Mouse (Mus musculus) lung, adult 18-20 months (tissue): ENCODE data around the gene Kctd15.

Experiments
- DNase-seq, 2 experiments: peaks; one replicate each; pipeline ENCODE4 v3.0.0; 2022; ENCODE audit warnings: mixed read lengths in 2 of 2

The Kctd15 gene

GRCm38 (mm10) chr7:34662227-34662626 lies 5.7 kb upstream of the Kctd15 start:
- DNase-seq, result no peak

GRCm38 (mm10) chr7:34659386-34660085 lies 3.0 kb upstream of the Kctd15 start:
- no peak for DNase-seq

GRCm38 (mm10) chr7:34655086-34655839 lies 1.3 kb downstream of the Kctd15 start:
- peak; percentile 86 to 90 for DNase-seq

GRCm38 (mm10) chr7:34654441-34655085 lies 2.0 kb downstream of the Kctd15 start:
- DNase-seq, result peak; percentile 25 to 47

GRCm38 (mm10) chr7:34653731-34654440 lies 2.6 kb downstream of the Kctd15 start:
- no peak for DNase-seq

GRCm38 (mm10) chr7:34652751-34653502 lies 3.6 kb downstream of the Kctd15 start:
- DNase-seq, result peak; percentile 26 to 31

GRCm38 (mm10) chr7:34651381-34651780 lies 5.2 kb downstream of the Kctd15 start:
- no peak for DNase-seq

GRCm38 (mm10) chr7:34647052-34647451 lies 9.5 kb downstream of the Kctd15 start:
- DNase-seq, result peak; percentile 67 to 76

GRCm38 (mm10) chr7:34646144-34646795 lies 10.3 kb downstream of the Kctd15 start:
- DNase-seq, result no peak

GRCm38 (mm10) chr7:34645623-34646022 lies 10.9 kb downstream of the Kctd15 start:
- no peak for DNase-seq

- no peak for DNase-seq
Measured at GRCm38 (mm10) chr7:34644591-34644990, 11.9 kb downstream of the Kctd15 start.

GRCm38 (mm10) chr7:34643329-34643728 lies 13.2 kb downstream of the Kctd15 start:
- DNase-seq, result no peak

GRCm38 (mm10) chr7:34641968-34642367 lies 14.6 kb downstream of the Kctd15 start:
- DNase-seq, result no peak

- DNase-seq, result no peak
Measured at GRCm38 (mm10) chr7:34639798-34640197, 16.7 kb downstream of the Kctd15 start.

- DNase-seq, result no peak
Measured at GRCm38 (mm10) chr7:34636661-34637060, 19.9 kb downstream of the Kctd15 start.

- DNase-seq, result no peak
Measured at GRCm38 (mm10) chr7:34632966-34633742, 23.4 kb downstream of the Kctd15 start.

GRCm38 (mm10) chr7:34630211-34631085 lies 26.1 kb downstream of the Kctd15 start:
- DNase-seq, result peak; percentile 80 to 89

- peak; percentile 18 to 20 for DNase-seq
Measured at GRCm38 (mm10) chr7:34629702-34630210, 26.8 kb downstream of the Kctd15 start.

GRCm38 (mm10) chr7:34620411-34620810 lies 36.1 kb downstream of the Kctd15 start:
- DNase-seq, result no peak
